Mouse (Mus musculus): Measurements from ENCODE around the gene Prickle3. TPM values are rescaled to one million over a fixed set of nuclear protein-coding genes. Genes with fewer than 3 reads are reported as not detected.

Prickle3 gene
- polyA plus RNA-seq, 1 experiment: 27.1 TPM

GRCm38 (mm10) chrX:7679405-7680056, 22.5 kb downstream of the Prickle3 start:
- peak overlapping the region; percentile 41 for H3K27ac ChIP-seq (ENCODE audit: insufficient read depth, low read length)
- no peaks in the 10 kb centered on the region for H3K27me3 ChIP-seq (ENCODE audit: control insufficient read depth, insufficient read depth, low read length)
- no peaks in the 10 kb centered on the region; the same call in 1 of the 2 replicates for H3K4me1 ChIP-seq (ENCODE audit: control insufficient read depth, insufficient read depth, insufficient read length)
- no peak for TF ChIP-seq POLR2A (IDR thresholded peaks at IDR 0.05; ENCODE audit: low read depth, low read length)
- peak; percentile 60; the same call in 1 of the 2 replicates for TF ChIP-seq CTCF (IDR thresholded peaks at IDR 0.05; ENCODE audit: extremely low read depth, insufficient read depth, insufficient read length, insufficient replicate concordance)
- H3K36me3 ChIP-seq (ENCODE audit: control insufficient read depth, insufficient read depth, low read length): no peaks in the 10 kb centered on the region
- peak overlapping the region; percentile 36 for H3K4me3 ChIP-seq (ENCODE audit: extremely low read depth, insufficient read depth, insufficient read length)
- 23% methylated on average over 27 of the region's 27 CpGs for WGBS
- peak; percentile 74 to 83 for DNase-seq (ENCODE audit: low read depth in 1 of 2, low spot score in 2 of 2)

GRCm38 (mm10) chrX:7680057-7680412, 23.0 kb downstream of the Prickle3 start:
- DNase-seq (ENCODE audit: low read depth in 1 of 2, low spot score in 2 of 2): no peak
- WGBS: 39% methylated on average over 12 of the region's 12 CpGs
- no peaks in the 10 kb centered on the region for H3K27me3 ChIP-seq (ENCODE audit: control insufficient read depth, insufficient read depth, low read length)
- no peak for TF ChIP-seq CTCF (IDR thresholded peaks at IDR 0.05; ENCODE audit: extremely low read depth, insufficient read depth, insufficient read length, insufficient replicate concordance)
- TF ChIP-seq POLR2A (IDR thresholded peaks at IDR 0.05; ENCODE audit: low read depth, low read length): no peak
- no peaks in the 10 kb centered on the region; the same call in 1 of the 2 replicates for H3K4me1 ChIP-seq (ENCODE audit: control insufficient read depth, insufficient read depth, insufficient read length)
- no peak overlapping the region for H3K4me3 ChIP-seq (ENCODE audit: extremely low read depth, insufficient read depth, insufficient read length)
- no peaks in the 10 kb centered on the region for H3K36me3 ChIP-seq (ENCODE audit: control insufficient read depth, insufficient read depth, low read length)
- no peak overlapping the region for H3K27ac ChIP-seq (ENCODE audit: insufficient read depth, low read length)

- no peaks in the 10 kb centered on the region for H3K27me3 ChIP-seq (ENCODE audit: control insufficient read depth, insufficient read depth, low read length)
- H3K36me3 ChIP-seq (ENCODE audit: control insufficient read depth, insufficient read depth, low read length): no peaks in the 10 kb centered on the region
- no peak within 1 kb of the TSS for H3K4me3 ChIP-seq (ENCODE audit: extremely low read depth, insufficient read depth, insufficient read length)
- no peak for TF ChIP-seq POLR2A (IDR thresholded peaks at IDR 0.05; ENCODE audit: low read depth, low read length)
- TF ChIP-seq CTCF (IDR thresholded peaks at IDR 0.05; ENCODE audit: extremely low read depth, insufficient read depth, insufficient read length, insufficient replicate concordance): no peak
- WGBS: 79% methylated on average over 14 of the region's 14 CpGs
- no peak for DNase-seq (ENCODE audit: low read depth in 1 of 2, low spot score in 2 of 2)
- no peak within 1 kb of the TSS for H3K27ac ChIP-seq (ENCODE audit: insufficient read depth, low read length)
- H3K4me1 ChIP-seq (ENCODE audit: control insufficient read depth, insufficient read depth, insufficient read length): no peaks in the 10 kb centered on the region; the same call in 1 of the 2 replicates
Measured at GRCm38 (mm10) chrX:7680864-7681263, 23.8 kb downstream of the Prickle3 start, which contains the start of gene Magix. Magix (minus strand) TSS chrX:7681251.

- no peaks in the 10 kb centered on the region for H3K4me1 ChIP-seq (ENCODE audit: control insufficient read depth, insufficient read depth, insufficient read length)
- H3K4me3 ChIP-seq (ENCODE audit: extremely low read depth, insufficient read depth, insufficient read length): no peak overlapping the region
- H3K36me3 ChIP-seq (ENCODE audit: control insufficient read depth, insufficient read depth, low read length): no peaks in the 10 kb centered on the region
- DNase-seq (ENCODE audit: low read depth in 1 of 2, low spot score in 2 of 2): no peak
- WGBS: 90% methylated on average over 2 of the region's 2 CpGs
- H3K27ac ChIP-seq (ENCODE audit: insufficient read depth, low read length): no peak overlapping the region
- no peaks in the 10 kb centered on the region for H3K27me3 ChIP-seq (ENCODE audit: control insufficient read depth, insufficient read depth, low read length)
- TF ChIP-seq CTCF (IDR thresholded peaks at IDR 0.05; ENCODE audit: extremely low read depth, insufficient read depth, insufficient read length, insufficient replicate concordance) (no peak), POLR2A (IDR thresholded peaks at IDR 0.05; ENCODE audit: low read depth, low read length) (no peak)
Measured at GRCm38 (mm10) chrX:7688321-7688720, 31.3 kb downstream of the Prickle3 start.

GRCm38 (mm10) chrX:7690486-7690885, 33.4 kb downstream of the Prickle3 start:
- TF ChIP-seq POLR2A (IDR thresholded peaks at IDR 0.05; ENCODE audit: low read depth, low read length): no peak
- no peak for TF ChIP-seq CTCF (IDR thresholded peaks at IDR 0.05; ENCODE audit: extremely low read depth, insufficient read depth, insufficient read length, insufficient replicate concordance)
- no peak for DNase-seq (ENCODE audit: low read depth in 1 of 2, low spot score in 2 of 2)
- H3K27ac ChIP-seq (ENCODE audit: insufficient read depth, low read length): no peak overlapping the region
- WGBS: 74% methylated on average over 3 of the region's 3 CpGs
- H3K4me1 ChIP-seq (ENCODE audit: control insufficient read depth, insufficient read depth, insufficient read length): no peaks in the 10 kb centered on the region
- H3K36me3 ChIP-seq (ENCODE audit: control insufficient read depth, insufficient read depth, low read length): no peaks in the 10 kb centered on the region
- no peak overlapping the region for H3K4me3 ChIP-seq (ENCODE audit: extremely low read depth, insufficient read depth, insufficient read length)
- H3K27me3 ChIP-seq (ENCODE audit: control insufficient read depth, insufficient read depth, low read length): no peaks in the 10 kb centered on the region

GRCm38 (mm10) chrX:7692862-7693261, 35.8 kb downstream of the Prickle3 start:
- no peak overlapping the region for H3K27ac ChIP-seq (ENCODE audit: insufficient read depth, low read length)
- 37% methylated on average over 4 of the region's 4 CpGs for WGBS
- peak; percentile 36 to 54 for DNase-seq (ENCODE audit: low read depth in 1 of 2, low spot score in 2 of 2)

GRCm38 (mm10) chrX:7696520-7696919, 39.5 kb downstream of the Prickle3 start:
- DNase-seq (ENCODE audit: low read depth in 1 of 2, low spot score in 2 of 2): no peak
- Histone ChIP-seq H3K27me3 (ENCODE audit: control insufficient read depth, insufficient read depth, low read length) (no peaks in the 10 kb centered on the region), H3K27ac (ENCODE audit: insufficient read depth, low read length) (no peak overlapping the region), H3K4me3 (ENCODE audit: extremely low read depth, insufficient read depth, insufficient read length) (no peak overlapping the region), H3K4me1 (ENCODE audit: control insufficient read depth, insufficient read depth, insufficient read length) (no peaks in the 10 kb centered on the region), H3K36me3 (ENCODE audit: control insufficient read depth, insufficient read depth, low read length) (peaks cover 2% of the 10 kb centered on the region; the same call in 1 of the 2 replicates)
- 52% methylated on average over 6 of the region's 6 CpGs for WGBS
- TF ChIP-seq POLR2A (IDR thresholded peaks at IDR 0.05; ENCODE audit: low read depth, low read length) (no peak), CTCF (IDR thresholded peaks at IDR 0.05; ENCODE audit: extremely low read depth, insufficient read depth, insufficient read length, insufficient replicate concordance) (no peak)

More at GRCm38 (mm10) chrX:7692862-7693261, 35.8 kb downstream of the Prickle3 start:
- H3K4me3 ChIP-seq (ENCODE audit: extremely low read depth, insufficient read depth, insufficient read length): no peak overlapping the region; the same call in 1 of the 2 replicates
- H3K4me1 ChIP-seq (ENCODE audit: control insufficient read depth, insufficient read depth, insufficient read length): no peaks in the 10 kb centered on the region
- H3K36me3 ChIP-seq (ENCODE audit: control insufficient read depth, insufficient read depth, low read length): no peaks in the 10 kb centered on the region
- TF ChIP-seq CTCF (IDR thresholded peaks at IDR 0.05; ENCODE audit: extremely low read depth, insufficient read depth, insufficient read length, insufficient replicate concordance) (no peak; the same call in 1 of the 2 replicates), POLR2A (IDR thresholded peaks at IDR 0.05; ENCODE audit: low read depth, low read length) (no peak)
- H3K27me3 ChIP-seq (ENCODE audit: control insufficient read depth, insufficient read depth, low read length): no peaks in the 10 kb centered on the region

Measured in spleen, adult 2 months (tissue).